Comparison of ENCODE assay signal across 9 mouse cellular contexts in the genomic region with DNA sequence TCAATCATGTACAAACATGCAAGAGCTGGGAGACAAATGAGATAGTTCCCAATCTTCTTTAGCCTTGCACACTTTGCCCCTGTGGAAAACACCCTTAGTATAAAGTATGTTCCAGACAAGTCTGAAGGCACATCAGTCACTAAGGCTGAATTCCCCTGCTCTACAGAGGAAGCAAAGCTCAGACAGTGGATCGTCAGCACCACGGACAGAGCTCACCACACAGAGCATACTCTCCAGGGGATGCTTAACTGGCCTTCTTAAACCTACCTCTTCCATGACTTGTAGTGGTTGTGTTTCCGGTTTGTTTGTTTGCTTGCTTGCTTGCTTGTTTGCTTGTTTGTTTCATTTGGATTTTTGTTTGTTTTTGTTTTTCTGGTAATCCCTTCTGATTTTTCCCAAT. TPM values are rescaled to one million over a fixed set of nuclear protein-coding genes. Genes with fewer than 3 reads are reported as not detected.
DNase-seq lines count a peak whose midpoint lies in the region; ATAC-seq and TF ChIP-seq lines count a peak whose summit lies in the region.
"Had no signal": no experiment of that assay in that cellular context is flagged by ENCODE, and none has a peak within 500 bp of the region (broad histone marks: within the 10 kb centered on the region; RNA-seq: fewer than 3 reads in every experiment).

No protein-coding gene starts in this region.

- DNase-seq in forebrain, embryonic 11.5 days (ENCODE audit: low spot score): peak; percentile 74
- DNase-seq in forebrain, postnatal 0 days: no peak
- peak; percentile 48 for DNase-seq in midbrain, embryonic 10.5 days (ENCODE audit: low spot score)
- peak; percentile 45 for DNase-seq in embryo, embryonic 9.5 days (ENCODE audit: extremely low spot score)
- peak; percentile 61 for DNase-seq in neural tube, embryonic 11.5 days (ENCODE audit: low spot score)
- no peak for DNase-seq in left cerebral cortex, adult 18-20 months (ENCODE audit: low spot score in 2 of 2)
- DNase-seq: gastrocnemius, postnatal 25 days had no signal

- no peak overlapping the region for H3K4me2 ChIP-seq in forebrain, embryonic 11.5 days (ENCODE audit: low read depth, low read length, severe bottlenecking)
- H3K4me2 ChIP-seq in forebrain, postnatal 0 days (ENCODE audit: low read depth): no peak overlapping the region
- H3K4me2 ChIP-seq in midbrain, embryonic 16.5 days (ENCODE audit: low read length): no peak overlapping the region
- H3K4me2 ChIP-seq in neural tube, embryonic 11.5 days (ENCODE audit: low read depth): no peak overlapping the region

- TF ChIP-seq CTCF in forebrain, postnatal 0 days (IDR thresholded peaks at IDR 0.05; ENCODE audit: low read depth): no peak

- no peak overlapping the region for H3K9ac ChIP-seq in forebrain, embryonic 11.5 days (ENCODE audit: low read length)
- H3K9ac ChIP-seq in forebrain, postnatal 0 days: no peak overlapping the region
- H3K9ac ChIP-seq in midbrain, embryonic 16.5 days (ENCODE audit: low read depth, low read length): no peak overlapping the region
- no peak overlapping the region for H3K9ac ChIP-seq in neural tube, embryonic 11.5 days (ENCODE audit: low read length)

- WGBS in forebrain, embryonic 11.5 days: 20% methylated on average over 3 of the region's 3 CpGs
- 21% methylated on average over 3 of the region's 3 CpGs for WGBS in forebrain, postnatal 0 days
- 15% methylated on average over 3 of the region's 3 CpGs for WGBS in midbrain, embryonic 10.5 days
- 24% methylated on average over 3 of the region's 3 CpGs for WGBS in midbrain, embryonic 16.5 days
- 23% methylated on average over 3 of the region's 3 CpGs for WGBS in neural tube, embryonic 11.5 days

- no peaks in the 10 kb centered on the region for H3K4me1 ChIP-seq in forebrain, embryonic 11.5 days (replicated peaks; ENCODE audit: control insufficient read depth, insufficient read depth, low read length)
- no peaks in the 10 kb centered on the region for H3K4me1 ChIP-seq in forebrain, postnatal 0 days (ENCODE audit: insufficient read depth)
- H3K4me1 ChIP-seq in midbrain, embryonic 10.5 days: no peaks in the 10 kb centered on the region
- no peaks in the 10 kb centered on the region for H3K4me1 ChIP-seq in midbrain, embryonic 16.5 days (ENCODE audit: control insufficient read depth, insufficient read depth, low read length)
- H3K4me1 ChIP-seq in neural tube, embryonic 11.5 days (ENCODE audit: control insufficient read depth, insufficient read depth, low read length): no peaks in the 10 kb centered on the region

- no peak overlapping the region for H3K27ac ChIP-seq in forebrain, embryonic 11.5 days (ENCODE audit: low read depth, low read length)
- H3K27ac ChIP-seq in forebrain, postnatal 0 days (ENCODE audit: low read depth, low read length): no peak overlapping the region
- H3K27ac ChIP-seq in midbrain, embryonic 10.5 days (replicated peaks): no peak overlapping the region
- H3K27ac ChIP-seq in midbrain, embryonic 16.5 days (ENCODE audit: low read length): no peak overlapping the region
- H3K27ac ChIP-seq in neural tube, embryonic 11.5 days (ENCODE audit: low read depth, low read length): no peak overlapping the region

- ATAC-seq in forebrain, embryonic 11.5 days (replicated peaks; ENCODE audit: low FRiP score): no peak
- no peak for ATAC-seq in forebrain, postnatal 0 days
- ATAC-seq in midbrain, embryonic 16.5 days: no peak
- no peak for ATAC-seq in neural tube, embryonic 11.5 days (ENCODE audit: insufficient read depth, low FRiP score, low TSS enrichment)
- ATAC-seq in monocyte, adult 5-6 weeks (replicated peaks; ENCODE audit: insufficient number of reproducible peaks, low FRiP score, low TSS enrichment, poor library complexity, severe bottlenecking): no peak

- H3K27me3 ChIP-seq in forebrain, embryonic 11.5 days (ENCODE audit: control insufficient read depth, insufficient read depth, low read length): no peaks in the 10 kb centered on the region
- no peaks in the 10 kb centered on the region for H3K27me3 ChIP-seq in forebrain, postnatal 0 days (ENCODE audit: insufficient read depth, low read length)
- H3K27me3 ChIP-seq in midbrain, embryonic 10.5 days (ENCODE audit: low read depth, poor library complexity, severe bottlenecking): no peaks in the 10 kb centered on the region
- H3K27me3 ChIP-seq in midbrain, embryonic 16.5 days (ENCODE audit: control insufficient read depth, insufficient read depth, low read depth, low read length): no peaks in the 10 kb centered on the region
- no peaks in the 10 kb centered on the region for H3K27me3 ChIP-seq in neural tube, embryonic 11.5 days (ENCODE audit: control insufficient read depth, insufficient read depth, low read length)

- no peak overlapping the region for H3K4me3 ChIP-seq in forebrain, embryonic 11.5 days (ENCODE audit: low read depth, low read length)
- H3K4me3 ChIP-seq in forebrain, postnatal 0 days (ENCODE audit: low read depth, low read length): no peak overlapping the region
- H3K4me3 ChIP-seq in midbrain, embryonic 10.5 days: no peak overlapping the region
- H3K4me3 ChIP-seq in midbrain, embryonic 16.5 days (ENCODE audit: low read depth, low read length): no peak overlapping the region
- no peak overlapping the region for H3K4me3 ChIP-seq in neural tube, embryonic 11.5 days (ENCODE audit: low read depth, low read length)

- H3K36me3 ChIP-seq in forebrain, embryonic 11.5 days (ENCODE audit: control insufficient read depth, insufficient read depth, low read length): no peaks in the 10 kb centered on the region
- no peaks in the 10 kb centered on the region for H3K36me3 ChIP-seq in forebrain, postnatal 0 days (ENCODE audit: insufficient read depth)
- no peaks in the 10 kb centered on the region for H3K36me3 ChIP-seq in midbrain, embryonic 10.5 days
- no peaks in the 10 kb centered on the region for H3K36me3 ChIP-seq in midbrain, embryonic 16.5 days (ENCODE audit: control insufficient read depth, insufficient read depth, low read length)
- no peaks in the 10 kb centered on the region for H3K36me3 ChIP-seq in neural tube, embryonic 11.5 days (ENCODE audit: control insufficient read depth, insufficient read depth, low read length)

- no peaks in the 10 kb centered on the region for H3K9me3 ChIP-seq in forebrain, embryonic 11.5 days (ENCODE audit: control insufficient read depth, low read length)
- no peaks in the 10 kb centered on the region for H3K9me3 ChIP-seq in forebrain, postnatal 0 days (ENCODE audit: low read length)
- H3K9me3 ChIP-seq in midbrain, embryonic 10.5 days (replicated peaks): no peaks in the 10 kb centered on the region
- H3K9me3 ChIP-seq in midbrain, embryonic 16.5 days (replicated peaks; ENCODE audit: control insufficient read depth, low read length, poor library complexity, severe bottlenecking): no peaks in the 10 kb centered on the region
- no peaks in the 10 kb centered on the region for H3K9me3 ChIP-seq in neural tube, embryonic 11.5 days (ENCODE audit: control insufficient read depth, low read length)

RNA-seq across cellular contexts. Expression of gene Pcsk2, which starts 9.5 kb away (rescaled TPM):
- 2.0 and 2.2 TPM in 2 replicates for polyA plus RNA-seq in forebrain, embryonic 11.5 days (2014; fragmentation: Nextera tagmentation; extraction: Ambion mirVana)
- total RNA-seq in forebrain, postnatal 0 days (2014; rRNA removed): 41.3 and 55.1 TPM in 2 replicates
- 21.8 and 25.7 TPM in 2 replicates for polyA plus RNA-seq in forebrain, postnatal 0 days (2015; fragmentation: Nextera tagmentation; extraction: Ambion mirVana)
- polyA plus RNA-seq in midbrain, embryonic 10.5 days (2016; fragmentation: Nextera tagmentation; extraction: Ambion mirVana): 2.9 and 4.9 TPM in 2 replicates
- polyA plus RNA-seq in midbrain, embryonic 16.5 days (2015; fragmentation: Nextera tagmentation; extraction: Ambion mirVana): 33.5 and 35.2 TPM in 2 replicates
- 4.4 and 7.5 TPM in 2 replicates for polyA plus RNA-seq in neural tube, embryonic 11.5 days (2014; fragmentation: Nextera tagmentation; extraction: Ambion mirVana)
- not detected in 3 replicates for total RNA-seq in monocyte, adult 5-6 weeks (2017)
- total RNA-seq in left cerebral cortex, adult 18-20 months (2021): 100 to 1,000 TPM; 268 to 276 TPM

Comparison
In these comparisons a context has a peak if more than half of its experiments do, and no peak if none do; other contexts are left out.
1. DNase-seq: peak in forebrain, embryonic 11.5 days (single experiment), midbrain, embryonic 10.5 days (single experiment), embryo, embryonic 9.5 days (single experiment) and neural tube, embryonic 11.5 days (single experiment); none in forebrain, postnatal 0 days (single experiment) and left cerebral cortex, adult 18-20 months (0 of 2).